Comparison of ENCODE assay signal across 26 mouse cellular contexts in genomic region chr10:8530505-8531051, GRCm38 (mm10).
"Had no signal": no experiment of that assay in that cellular context is flagged by ENCODE, and none has a peak within 500 bp of the region (broad histone marks: within the 10 kb centered on the region; RNA-seq: fewer than 3 reads in every experiment).

No protein-coding gene starts in this region.

- H3K4me3 ChIP-seq: gastrocnemius, adult 2 months; heart, embryonic 10.5 days; heart, embryonic 12.5 days; hindbrain, embryonic 10.5 days; hindbrain, embryonic 12.5 days; intestine, embryonic 15.5 days; layer of hippocampus, adult 2 months; left cerebral cortex, adult 2 months; limb, embryonic 10.5 days; limb, embryonic 12.5 days; liver, embryonic 13.5 days had no signal

- H3K27me3 ChIP-seq: heart, embryonic 12.5 days; hindbrain, embryonic 12.5 days; intestine, embryonic 15.5 days; limb, embryonic 12.5 days; liver, embryonic 13.5 days had no signal

- DNase-seq: gastrocnemius, adult 2 months; gastrocnemius, postnatal 10 days; gastrocnemius, postnatal 25 days; heart, postnatal 10 days; heart, postnatal 4 days; kidney, adult 18-20 months; kidney, adult 8-10 months; kidney, postnatal 10 days; kidney, postnatal 25 days; kidney, postnatal 4 days; liver; liver, embryonic 13.5 days had no signal

- H3K27ac ChIP-seq: gastrocnemius, adult 2 months; heart, embryonic 10.5 days; hindbrain, embryonic 10.5 days; hindbrain, embryonic 12.5 days; hindbrain, embryonic 14.5 days; intestine, embryonic 15.5 days; layer of hippocampus, adult 2 months; left cerebral cortex, adult 2 months; limb, embryonic 10.5 days; limb, embryonic 12.5 days; liver, embryonic 13.5 days had no signal

- H3K9ac ChIP-seq: heart, embryonic 12.5 days; hindbrain, embryonic 12.5 days; hindbrain, embryonic 14.5 days; intestine, embryonic 15.5 days; limb, embryonic 12.5 days; liver, embryonic 13.5 days had no signal

- H3K9me3 ChIP-seq: heart, embryonic 10.5 days; heart, embryonic 12.5 days; hindbrain, embryonic 10.5 days; hindbrain, embryonic 12.5 days; intestine, embryonic 15.5 days; limb, embryonic 10.5 days; limb, embryonic 12.5 days; liver, embryonic 13.5 days had no signal

- H3K36me3 ChIP-seq: heart, embryonic 10.5 days; heart, embryonic 12.5 days; hindbrain, embryonic 10.5 days; hindbrain, embryonic 12.5 days; intestine, embryonic 15.5 days; limb, embryonic 10.5 days; limb, embryonic 12.5 days; liver, embryonic 13.5 days had no signal

- H3K4me1 ChIP-seq: heart, embryonic 10.5 days; hindbrain, embryonic 10.5 days; hindbrain, embryonic 12.5 days; intestine, embryonic 15.5 days; limb, embryonic 10.5 days; limb, embryonic 12.5 days; liver, embryonic 13.5 days had no signal

- H3K4me2 ChIP-seq: heart, embryonic 12.5 days; hindbrain, embryonic 12.5 days; hindbrain, embryonic 14.5 days; intestine, embryonic 15.5 days; limb, embryonic 12.5 days; liver, embryonic 11.5 days; liver, embryonic 13.5 days had no signal

- ATAC-seq: hindbrain, embryonic 16.5 days; inflammation-experienced regulatory T-cells, adult 6 months; intestine, embryonic 15.5 days; intestine, postnatal 0 days had no signal
